Mouse (Mus musculus) olfactory bulb, adult 2 months (tissue): ENCODE measurements around the gene Slmap.

Experiments
- CTCF ChIP-seq: fragments of 200-500 bp; IDR thresholded peaks from 2 replicates; pipeline ENCODE4 v1.5.1; 2012; ENCODE audit warnings: low read depth, mild to moderate bottlenecking, low read length, moderate library complexity; ENCODE audit not compliant: insufficient read depth
- POLR2A ChIP-seq: fragments of 200-500 bp; IDR thresholded peaks from 2 replicates; pipeline ENCODE4 v1.6.1; 2012; ENCODE audit warnings: mild to moderate bottlenecking, low read depth, low read length, moderate library complexity; ENCODE audit not compliant: insufficient read depth

DNA sequence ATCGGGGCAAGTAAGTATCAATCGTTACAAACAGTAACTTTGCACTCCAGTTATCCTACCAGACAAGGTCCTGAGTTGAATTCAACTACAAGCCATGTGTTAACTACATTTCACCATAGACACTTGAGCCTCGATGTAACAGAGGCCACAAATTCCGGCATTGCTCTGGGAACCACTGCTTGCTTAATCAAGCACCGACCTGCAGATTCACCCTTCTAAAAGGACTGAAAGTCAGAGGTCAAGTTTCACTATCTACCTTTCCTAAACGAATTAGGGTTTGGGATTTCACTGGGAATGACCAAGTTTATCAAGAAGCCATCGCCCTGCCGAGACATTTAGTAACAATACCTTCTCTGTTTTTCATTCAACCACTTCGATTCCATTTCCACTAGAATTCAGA lies 2.0 kb downstream of the Slmap start:
- no peak for TF ChIP-seq CTCF
- no peak for TF ChIP-seq POLR2A
